Mouse (Mus musculus) liver, embryonic 14.5 days (tissue): ENCODE data around the gene Crp.

ENCODE experiments used
- CTCF ChIP-seq: IDR thresholded peaks from 2 replicates; pipeline ENCODE4 v1.5.1; 2016; ENCODE audit warnings: antibody characterized with exemption, low read depth, control low read depth
- EP300 ChIP-seq: IDR thresholded peaks from 2 replicates; pipeline ENCODE4 v1.6.1; 2016; ENCODE audit warnings: antibody characterized with exemption, low read depth

- TF ChIP-seq CTCF, result no peak
- TF ChIP-seq EP300, result no peak
These were observed 53.4 kb downstream of the Crp start for GRCm38 (mm10) chr1:172751241-172751640.
